Mouse (Mus musculus) limb, embryonic 13.5 days (tissue): ENCODE measurements around the gene D630039A03Rik. TPM values are rescaled to one million over a fixed set of nuclear protein-coding genes. Genes with fewer than 3 reads are reported as not detected.

ENCODE experiments used
- polyA plus RNA-seq: library from polyadenylated mRNA; unstranded; fragments of >200 nt; fragmentation: Nextera tagmentation; extraction: Ambion mirVana; gene quantifications from 2 replicates; pipeline ENCODE4 v1.2.1, GENCODE M21; 2015

D630039A03Rik gene
- polyA plus RNA-seq, 1 experiment from 2014 or later = 0.34 TPM

Other genes with a start within 250 kb of the D630039A03Rik start
- gene Akap2, start 198.6 kb downstream of the D630039A03Rik start, polyA plus RNA-seq = 29.9 and 34.2 TPM in 2 replicates
- gene Txn1, start 40.1 kb upstream of the D630039A03Rik start, polyA plus RNA-seq = 401 and 408 TPM in 2 replicates
- not detected in 2 replicates for gene Txndc8, start 92.8 kb upstream of the D630039A03Rik start, polyA plus RNA-seq